Mouse (Mus musculus) hindbrain, embryonic 15.5 days (tissue): ENCODE measurements around the gene Rdh16. TPM values are rescaled to one million over a fixed set of nuclear protein-coding genes. Genes with fewer than 3 reads are reported as not detected.
"Not testable (repeated sequence)": the region's sequence is repeated elsewhere in the genome, so short reads cannot be mapped to it uniquely, and the experiment has no call there.

Experiments
- ATAC-seq: fragments of 200-750 bp; cut with Nextera tagmentation; 2 replicates; pipeline ENCODE4 v1.8.0; 2017; ENCODE audit warnings: low read depth, moderate number of reproducible peaks, moderate TSS enrichment; ENCODE audit not compliant: low FRiP score
- H3K27ac ChIP-seq: fragments of 300-500 bp; sonication (generic); replicated peaks from 2 replicates; pipeline ENCODE4 v1.5.1; 2015; ENCODE audit warnings: mild to moderate bottlenecking, inconsistent platforms
- H3K27me3 ChIP-seq: fragments of 300-500 bp; sonication (generic); 2 replicates; pipeline ENCODE4 v1.6.1; 2015; ENCODE audit warnings: control low read depth, inconsistent platforms
- H3K36me3 ChIP-seq: fragments of 300-500 bp; sonication (generic); 2 replicates; pipeline ENCODE4 v1.6.1; 2015; ENCODE audit warnings: control low read depth, inconsistent platforms
- H3K4me1 ChIP-seq: fragments of 300-500 bp; sonication (generic); replicated peaks from 2 replicates; pipeline ENCODE4 v1.6.1; 2015; ENCODE audit warnings: control low read depth, inconsistent platforms
- H3K4me2 ChIP-seq: fragments of 300-500 bp; sonication (generic); 2 replicates; pipeline ENCODE4 v1.6.1; 2015; ENCODE audit warnings: moderate library complexity, mild to moderate bottlenecking, inconsistent platforms
- H3K4me3 ChIP-seq: fragments of 300-500 bp; sonication (generic); 2 replicates; pipeline ENCODE4 v1.5.1; 2015; ENCODE audit warnings: mild to moderate bottlenecking, inconsistent platforms
- H3K9ac ChIP-seq: fragments of 300-500 bp; sonication (generic); 2 replicates; pipeline ENCODE4 v1.6.1; 2015; ENCODE audit warnings: inconsistent platforms
- H3K9me3 ChIP-seq: fragments of 300-500 bp; sonication (generic); 2 replicates; pipeline ENCODE4 v1.6.1; 2016; ENCODE audit warnings: control low read depth, inconsistent platforms
- WGBS: fragments of 180-500 bp; shearing (Covaris S2); methylation state at CpG from one replicate; pipeline ENCODE4 v1.1.7; 2015; 5-methylcytosine and 5-hydroxymethylcytosine counted together
- polyA plus RNA-seq: library from polyadenylated mRNA; unstranded; fragments of >200 nt; fragmentation: Nextera tagmentation; extraction: Ambion mirVana; gene quantifications from 2 replicates; pipeline ENCODE4 v1.2.1, GENCODE M21; 2015

Gene Rdh16
- polyA plus RNA-seq, 1 experiment from 2014 or later = not detected

- Histone ChIP-seq H3K27ac (no peak overlapping the region), H3K4me3 (no peak overlapping the region), H3K4me1 (no peaks in the 10 kb centered on the region), H3K4me2 (no peak overlapping the region), H3K9ac (no peak overlapping the region), H3K36me3 (no peaks in the 10 kb centered on the region), H3K9me3 (no peaks in the 10 kb centered on the region), H3K27me3 (no peaks in the 10 kb centered on the region)
- ATAC-seq = no peak
- 79% methylated on average over 1 of the region's 1 CpGs for WGBS
Measured at GRCm38 (mm10) chr10:127886551-127886950, 85.6 kb downstream of the Rdh16 start.

- Histone ChIP-seq H3K9me3 (no peaks in the 10 kb centered on the region), H3K27me3 (no peaks in the 10 kb centered on the region), H3K9ac (no peak overlapping the region), H3K36me3 (no peaks in the 10 kb centered on the region), H3K4me2 (no peak overlapping the region), H3K27ac (no peak overlapping the region), H3K4me3 (no peak overlapping the region), H3K4me1 (no peaks in the 10 kb centered on the region)
- WGBS = 85% methylated on average over 4 of the region's 4 CpGs
- no peak for ATAC-seq
Measured at GRCm38 (mm10) chr10:127886971-127887370, 86.0 kb downstream of the Rdh16 start.

GRCm38 (mm10) chr10:127888605-127889004, 87.7 kb downstream of the Rdh16 start, which contains the start of gene Rdh7:
Gene Rdh7 (minus strand): TSS chr10:127888817.
- Histone ChIP-seq H3K36me3 (no peaks in the 10 kb centered on the region), H3K4me1 (no peaks in the 10 kb centered on the region), H3K27me3 (no peaks in the 10 kb centered on the region), H3K4me3 (no peak within 1 kb of the TSS), H3K9me3 (no peaks in the 10 kb centered on the region), H3K27ac (no peak within 1 kb of the TSS), H3K9ac (no peak within 1 kb of the TSS), H3K4me2 (no peak within 1 kb of the TSS)
- no peak for ATAC-seq

- 63% methylated on average over 1 of the region's 1 CpGs for WGBS
- H3K9me3 ChIP-seq = no peaks in the 10 kb centered on the region
- ATAC-seq = no peak
- H3K27me3 ChIP-seq = no peaks in the 10 kb centered on the region
- H3K36me3 ChIP-seq = no peaks in the 10 kb centered on the region
- H3K4me1 ChIP-seq = no peaks in the 10 kb centered on the region
- no peak overlapping the region for H3K9ac ChIP-seq
- H3K4me3 ChIP-seq = no peak overlapping the region
- H3K4me2 ChIP-seq = no peak overlapping the region
- H3K27ac ChIP-seq = no peak overlapping the region
Measured at GRCm38 (mm10) chr10:127891481-127891880, 90.5 kb downstream of the Rdh16 start.

GRCm38 (mm10) chr10:127893163-127894022, 92.4 kb downstream of the Rdh16 start:
- ATAC-seq, H3K36me3 ChIP-seq, H3K4me1 ChIP-seq, H3K27ac ChIP-seq, H3K4me2 ChIP-seq, H3K9ac ChIP-seq, H3K9me3 ChIP-seq, H3K27me3 ChIP-seq, H3K4me3 ChIP-seq: not testable (repeated sequence)
- WGBS = 62% methylated on average over 5 of the region's 5 CpGs

Other genes starting within 250 kb of the Rdh16 start
- 102 and 114 TPM in 2 replicates for gene Lrp1, start 180.0 kb upstream of the Rdh16 start, polyA plus RNA-seq
- 6.2 and 6.3 TPM in 2 replicates for gene Stat6, start 158.2 kb upstream of the Rdh16 start, polyA plus RNA-seq
- gene Nemp1, start 134.3 kb upstream of the Rdh16 start, polyA plus RNA-seq = 3.1 and 3.4 TPM in 2 replicates
- gene Nab2, start 132.6 kb upstream of the Rdh16 start, polyA plus RNA-seq = 2.5 and 2.7 TPM in 2 replicates
- gene Myo1a, start 96.0 kb upstream of the Rdh16 start, polyA plus RNA-seq = 0.72 and 0.77 TPM in 2 replicates
- gene Tac2, start 76.7 kb upstream of the Rdh16 start, polyA plus RNA-seq = 0.42 and 1.2 TPM in 2 replicates
- 3.2 and 4.1 TPM in 2 replicates for gene Zbtb39, start 61.6 kb upstream of the Rdh16 start, polyA plus RNA-seq
- gene Gpr182, start 49.4 kb upstream of the Rdh16 start, polyA plus RNA-seq = 1.8 TPM in 2 replicates
- 0.08 TPM in 1 of 2 replicates, not detected in the other for gene Rdh1, start 41.4 kb upstream of the Rdh16 start, polyA plus RNA-seq
- not detected in 2 replicates for gene Rdh16f1, start 41.4 kb upstream of the Rdh16 start, polyA plus RNA-seq
- 0.09 and 0.21 TPM in 2 replicates for gene Rdh9, start 24.8 kb upstream of the Rdh16 start, polyA plus RNA-seq
- not detected in 2 replicates for gene Rdh19, start 48.8 kb downstream of the Rdh16 start, polyA plus RNA-seq
- not detected in 2 replicates for gene Rdh16f2, start 65.3 kb downstream of the Rdh16 start, polyA plus RNA-seq
- not detected in 2 replicates for gene Rdh7, start 87.7 kb downstream of the Rdh16 start, polyA plus RNA-seq
- not detected in 2 replicates for gene Sdr9c7, start 97.4 kb downstream of the Rdh16 start, polyA plus RNA-seq
- gene Hsd17b6, start 206.5 kb downstream of the Rdh16 start, polyA plus RNA-seq = not detected in 2 replicates
- gene Prim1, start 214.0 kb downstream of the Rdh16 start, polyA plus RNA-seq = 35.2 and 40.3 TPM in 2 replicates
- gene Naca, start 234.4 kb downstream of the Rdh16 start, polyA plus RNA-seq = 494 and 518 TPM in 2 replicates